Mouse (Mus musculus) C2C12 (cell line): Measurements from ENCODE around the gene Sertad4. TPM values are rescaled to one million over a fixed set of nuclear protein-coding genes. Genes with fewer than 3 reads are reported as not detected.

Experiments
- H3K27me3 ChIP-seq: one replicate; pipeline ENCODE4 v1.6.1; 2011; ENCODE audit not compliant: control insufficient read depth, insufficient read depth, insufficient read length
- H3K36me3 ChIP-seq: one replicate; pipeline ENCODE4 v1.6.1; 2011; ENCODE audit not compliant: control insufficient read depth, insufficient read depth
- H3K4me3 ChIP-seq: one replicate; pipeline ENCODE4 v1.5.1; 2011; ENCODE audit warnings: mild to moderate bottlenecking, control low read depth; ENCODE audit not compliant: poor library complexity, insufficient read depth, severe bottlenecking
- H3K79me2 ChIP-seq: one replicate; pipeline ENCODE4 v1.6.1; 2011; ENCODE audit not compliant: control insufficient read depth, insufficient read depth
- H3K79me3 ChIP-seq: one replicate; pipeline ENCODE4 v1.6.1; 2011; ENCODE audit warnings: low read depth, control low read depth
- H3ac ChIP-seq: one replicate; pipeline ENCODE3; 2011; ENCODE audit warnings: low read depth; ENCODE audit not compliant: control insufficient read depth, insufficient read length
- CEBPB ChIP-seq: IDR thresholded peaks from one replicate; pipeline ENCODE4 v1.6.1; 2011; ENCODE audit warnings: low read depth, mild to moderate bottlenecking, control low read depth, moderate library complexity
- CTCF ChIP-seq: IDR thresholded peaks from one replicate; pipeline ENCODE4 v1.5.1; 2011; ENCODE audit not compliant: control insufficient read depth, insufficient read depth, insufficient read length
- FOSL1 ChIP-seq: IDR thresholded peaks from one replicate; pipeline ENCODE4 v1.8.0; 2011; ENCODE audit warnings: mild to moderate bottlenecking, low read length; ENCODE audit not compliant: poor library complexity, insufficient read depth, severe bottlenecking
- MAX ChIP-seq: IDR thresholded peaks from one replicate; pipeline ENCODE4 v1.6.1; 2011; ENCODE audit warnings: mild to moderate bottlenecking, control low read depth
- MYOD1 ChIP-seq: IDR thresholded peaks from one replicate; pipeline ENCODE4 v1.6.1; 2011; ENCODE audit warnings: low read depth; ENCODE audit not compliant: control insufficient read depth, insufficient read length
- MYOG ChIP-seq: IDR thresholded peaks from one replicate; pipeline ENCODE4 v1.6.1; 2011; ENCODE audit not compliant: control insufficient read depth, insufficient read length; ENCODE audit errors: extremely low read depth
- USF1 ChIP-seq: IDR thresholded peaks from one replicate; pipeline ENCODE4 v1.6.1; 2011; ENCODE audit warnings: low read depth, mild to moderate bottlenecking, control low read depth, moderate library complexity
- polyA plus RNA-seq: library from polyadenylated mRNA; unstranded; fragments of >200 nt; fragmentation: generic; extraction: Trizol; gene quantifications from one replicate; pipeline ENCODE4 v1.2.1, GENCODE M21; 2012; ENCODE audit warnings: missing spikeins

Sertad4 gene
- polyA plus RNA-seq, 1 experiment: 18.9 TPM

GRCm38 (mm10) chr1:192890716-192891115, 35.2 kb upstream of the Sertad4 start:
- H3K79me3 ChIP-seq: no peaks in the 10 kb centered on the region
- TF ChIP-seq USF1: no peak
- no peak for TF ChIP-seq MAX
- no peak for TF ChIP-seq CEBPB
- TF ChIP-seq MYOD1: no peak
- TF ChIP-seq MYOG: no peak
- TF ChIP-seq CTCF: no peak
- no peak for TF ChIP-seq FOSL1
- H3K27me3 ChIP-seq: no peaks in the 10 kb centered on the region
- H3K4me3 ChIP-seq: no peak overlapping the region
- no peaks in the 10 kb centered on the region for H3K36me3 ChIP-seq
- no peaks in the 10 kb centered on the region for H3K79me2 ChIP-seq
- no peak overlapping the region for H3ac ChIP-seq

- H3K36me3 ChIP-seq: no peaks in the 10 kb centered on the region
- no peak for TF ChIP-seq USF1
- peak; percentile 2 for TF ChIP-seq CEBPB
- peak; percentile 14 for TF ChIP-seq FOSL1
- no peak overlapping the region for H3ac ChIP-seq
These were observed 27.2 kb upstream of the Sertad4 start for GRCm38 (mm10) chr1:192882617-192883295.

GRCm38 (mm10) chr1:192880130-192880529, 24.6 kb upstream of the Sertad4 start:
- TF ChIP-seq CEBPB: no peak
- no peak for TF ChIP-seq MAX
- no peak for TF ChIP-seq CTCF
- no peak for TF ChIP-seq USF1
- Histone ChIP-seq H3K79me3 (no peaks in the 10 kb centered on the region), H3ac (no peak overlapping the region), H3K36me3 (no peaks in the 10 kb centered on the region), H3K79me2 (no peaks in the 10 kb centered on the region), H3K4me3 (no peak overlapping the region), H3K27me3 (no peaks in the 10 kb centered on the region)

More at GRCm38 (mm10) chr1:192882617-192883295, 27.2 kb upstream of the Sertad4 start:
- H3K4me3 ChIP-seq: no peak overlapping the region
- H3K27me3 ChIP-seq: no peaks in the 10 kb centered on the region
- H3K79me3 ChIP-seq: no peaks in the 10 kb centered on the region
- no peaks in the 10 kb centered on the region for H3K79me2 ChIP-seq

GRCm38 (mm10) chr1:192879086-192879580, 23.6 kb upstream of the Sertad4 start:
- TF ChIP-seq CTCF: no peak
- H3K79me2 ChIP-seq: no peaks in the 10 kb centered on the region
- H3ac ChIP-seq: no peak overlapping the region
- H3K4me3 ChIP-seq: no peak overlapping the region
- no peaks in the 10 kb centered on the region for H3K27me3 ChIP-seq
- no peaks in the 10 kb centered on the region for H3K36me3 ChIP-seq
- no peaks in the 10 kb centered on the region for H3K79me3 ChIP-seq

- H3K79me3 ChIP-seq: no peaks in the 10 kb centered on the region
- no peaks in the 10 kb centered on the region for H3K27me3 ChIP-seq
- no peaks in the 10 kb centered on the region for H3K36me3 ChIP-seq
- no peaks in the 10 kb centered on the region for H3K79me2 ChIP-seq
- H3ac ChIP-seq: no peak overlapping the region
- no peak for TF ChIP-seq MYOD1
- no peak overlapping the region for H3K4me3 ChIP-seq
These were observed 17.3 kb upstream of the Sertad4 start for GRCm38 (mm10) chr1:192872841-192873240.

GRCm38 (mm10) chr1:192869761-192870160, 14.2 kb upstream of the Sertad4 start:
- no peaks in the 10 kb centered on the region for H3K79me3 ChIP-seq
- H3K4me3 ChIP-seq: no peak overlapping the region
- H3K36me3 ChIP-seq: no peaks in the 10 kb centered on the region
- no peaks in the 10 kb centered on the region for H3K79me2 ChIP-seq
- H3ac ChIP-seq: no peak overlapping the region
- H3K27me3 ChIP-seq: no peaks in the 10 kb centered on the region
- no peak for TF ChIP-seq MAX
- peak; percentile 62 for TF ChIP-seq MYOD1

GRCm38 (mm10) chr1:192864440-192864839, 8.9 kb upstream of the Sertad4 start:
- Histone ChIP-seq H3K79me2 (no peaks in the 10 kb centered on the region), H3ac (no peak overlapping the region), H3K27me3 (no peaks in the 10 kb centered on the region), H3K79me3 (no peaks in the 10 kb centered on the region), H3K4me3 (no peak overlapping the region), H3K36me3 (no peaks in the 10 kb centered on the region)
- TF ChIP-seq MYOD1 (no peak), MYOG (no peak), MAX (no peak), CTCF (no peak), FOSL1 (no peak), USF1 (no peak), CEBPB (no peak)
